Mouse (Mus musculus): ENCODE results near the gene Ppp1r14c. TPM values are rescaled to one million over a fixed set of nuclear protein-coding genes. Genes with fewer than 3 reads are reported as not detected.
"Not testable (repeated sequence)": the region's sequence is repeated elsewhere in the genome, so short reads cannot be mapped to it uniquely, and the experiment has no call there.

Ppp1r14c gene
- polyA plus RNA-seq, 1 experiment from 2014 or later: 5.1 TPM

DNA sequence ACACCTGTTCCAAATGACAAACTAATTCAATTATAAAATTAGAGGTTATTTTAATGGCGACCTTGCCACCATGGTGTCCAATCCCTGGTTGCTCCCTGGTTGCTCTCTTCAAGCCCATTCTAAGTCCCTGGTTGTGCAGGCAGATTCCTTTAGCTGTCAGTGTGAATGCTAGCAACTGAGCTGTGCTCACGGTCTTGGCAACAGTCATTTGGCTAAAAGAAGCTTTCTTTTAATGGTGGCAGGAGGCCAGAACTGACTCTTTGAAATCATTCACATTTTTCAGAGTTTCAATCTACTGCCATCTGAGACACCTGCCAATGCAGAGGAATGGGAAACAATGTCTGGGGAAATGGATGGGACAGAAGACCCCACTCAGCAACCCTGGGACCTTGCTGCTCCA lies 130.9 kb downstream of the Ppp1r14c start:
- Histone ChIP-seq H3K4me2 (replicated peaks) (no peak overlapping the region), H3K4me3 (no peak overlapping the region), H3K9me3 (no peaks in the 10 kb centered on the region), H3K27me3 (no peaks in the 10 kb centered on the region), H3K36me3 (no peaks in the 10 kb centered on the region), H3K27ac (no peak overlapping the region), H3K9ac (no peak overlapping the region), H3K4me1 (no peaks in the 10 kb centered on the region)
- no peak for ATAC-seq (ENCODE audit: insufficient number of reproducible peaks, insufficient read depth, low FRiP score, low TSS enrichment)
- WGBS: 76% methylated on average over 2 of the region's 2 CpGs

DNA sequence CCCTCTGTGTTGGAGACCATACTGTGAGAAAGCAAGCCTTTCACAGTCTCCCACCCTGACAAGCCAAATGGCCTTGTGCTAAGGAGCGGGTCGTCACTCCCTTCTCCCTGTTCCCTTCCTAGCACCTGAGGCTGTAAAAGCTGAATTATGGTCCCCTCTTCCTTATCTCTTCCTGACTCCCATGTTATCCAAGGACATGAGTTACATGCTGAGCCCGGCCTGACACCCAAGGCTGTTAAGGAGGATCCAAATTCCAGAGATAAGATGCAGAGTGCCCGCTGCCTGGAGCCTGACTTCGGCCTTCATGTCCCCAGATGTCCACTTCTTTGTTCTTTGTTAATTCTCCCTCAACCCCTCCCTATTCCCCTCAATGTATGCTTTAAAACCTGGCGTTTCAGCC lies 135.0 kb downstream of the Ppp1r14c start:
- H3K4me2 ChIP-seq (replicated peaks); ATAC-seq (ENCODE audit: insufficient number of reproducible peaks, insufficient read depth, low FRiP score, low TSS enrichment); H3K9ac ChIP-seq; H3K27me3 ChIP-seq; H3K4me1 ChIP-seq; H3K4me3 ChIP-seq; H3K36me3 ChIP-seq; H3K27ac ChIP-seq; H3K9me3 ChIP-seq: not testable (repeated sequence)
- 96% methylated on average over 6 of the region's 6 CpGs for WGBS

- WGBS: 54% methylated on average over 8 of the region's 8 CpGs
- no peak overlapping the region for H3K4me3 ChIP-seq
- H3K9me3 ChIP-seq: no peaks in the 10 kb centered on the region
- peak overlapping the region; percentile 41 for H3K27ac ChIP-seq
- no peak overlapping the region for H3K4me2 ChIP-seq (replicated peaks)
- H3K27me3 ChIP-seq: no peaks in the 10 kb centered on the region
- peaks cover 10% of the 10 kb centered on the region; the same call in 1 of the 2 replicates for H3K4me1 ChIP-seq
- H3K36me3 ChIP-seq: no peaks in the 10 kb centered on the region
- ATAC-seq (ENCODE audit: insufficient number of reproducible peaks, insufficient read depth, low FRiP score, low TSS enrichment): peak; percentile 82
- H3K9ac ChIP-seq: no peak overlapping the region
Measured at GRCm38 (mm10) chr10:3507484-3508221, 141.8 kb downstream of the Ppp1r14c start.

GRCm38 (mm10) chr10:3508222-3508588 lies 142.3 kb downstream of the Ppp1r14c start:
- Histone ChIP-seq H3K9ac (no peak overlapping the region), H3K4me2 (replicated peaks) (no peak overlapping the region), H3K4me3 (no peak overlapping the region), H3K4me1 (peaks cover 10% of the 10 kb centered on the region; the same call in 1 of the 2 replicates), H3K27ac (peak overlapping the region; percentile 41), H3K36me3 (no peaks in the 10 kb centered on the region), H3K27me3 (no peaks in the 10 kb centered on the region), H3K9me3 (no peaks in the 10 kb centered on the region)
- 55% methylated on average over 2 of the region's 2 CpGs for WGBS
- 0 out of 2 replicates have a peak, but pooled peaks have one; percentile 38 for ATAC-seq (ENCODE audit: insufficient number of reproducible peaks, insufficient read depth, low FRiP score, low TSS enrichment)

- Histone ChIP-seq H3K27me3 (no peaks in the 10 kb centered on the region), H3K27ac (no peak overlapping the region), H3K4me3 (no peak overlapping the region), H3K9ac (no peak overlapping the region), H3K4me2 (replicated peaks) (no peak overlapping the region), H3K36me3 (no peaks in the 10 kb centered on the region), H3K4me1 (peaks cover 10% of the 10 kb centered on the region; the same call in 1 of the 2 replicates), H3K9me3 (no peaks in the 10 kb centered on the region)
- WGBS: 50% methylated on average over 2 of the region's 2 CpGs
- ATAC-seq (ENCODE audit: insufficient number of reproducible peaks, insufficient read depth, low FRiP score, low TSS enrichment): no peak
Measured at GRCm38 (mm10) chr10:3508746-3509145, 142.9 kb downstream of the Ppp1r14c start.

DNA sequence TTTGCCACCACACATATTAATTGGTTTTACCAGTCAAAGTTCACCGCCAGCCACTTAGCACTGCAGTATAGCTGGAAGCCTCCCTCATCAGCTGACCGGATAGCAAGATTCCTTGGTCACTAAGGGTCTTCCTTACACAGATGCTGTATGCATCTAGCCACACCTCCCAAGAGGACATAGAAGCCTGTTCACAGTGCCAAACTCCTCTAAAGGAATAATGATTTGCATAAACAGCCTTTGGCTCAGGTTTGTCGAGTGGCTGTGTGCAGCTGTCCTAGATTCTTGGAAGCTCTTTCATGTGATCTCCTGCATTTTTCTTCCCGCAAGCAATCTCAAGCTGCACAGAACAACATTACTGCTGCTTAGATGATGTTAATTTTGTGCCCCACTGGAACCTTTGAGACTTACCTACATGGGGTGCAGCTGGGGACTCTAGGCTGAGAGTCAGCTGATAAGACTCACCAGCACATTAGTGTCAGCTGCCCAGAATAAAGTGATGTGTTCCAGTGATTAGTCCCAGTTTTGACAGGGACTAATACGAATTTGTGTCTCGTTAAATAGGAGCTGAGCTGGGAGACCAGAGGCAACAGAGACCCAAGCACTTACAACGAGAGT lies 143.9 kb downstream of the Ppp1r14c start:
- Histone ChIP-seq H3K4me1 (peaks cover 10% of the 10 kb centered on the region; the same call in 1 of the 2 replicates), H3K9ac (no peak overlapping the region), H3K27ac (no peak overlapping the region), H3K27me3 (no peaks in the 10 kb centered on the region), H3K9me3 (no peaks in the 10 kb centered on the region), H3K36me3 (no peaks in the 10 kb centered on the region), H3K4me2 (replicated peaks) (no peak overlapping the region), H3K4me3 (no peak overlapping the region)
- WGBS: 68% methylated on average over 7 of the region's 7 CpGs
- ATAC-seq (ENCODE audit: insufficient number of reproducible peaks, insufficient read depth, low FRiP score, low TSS enrichment): no peak

DNA sequence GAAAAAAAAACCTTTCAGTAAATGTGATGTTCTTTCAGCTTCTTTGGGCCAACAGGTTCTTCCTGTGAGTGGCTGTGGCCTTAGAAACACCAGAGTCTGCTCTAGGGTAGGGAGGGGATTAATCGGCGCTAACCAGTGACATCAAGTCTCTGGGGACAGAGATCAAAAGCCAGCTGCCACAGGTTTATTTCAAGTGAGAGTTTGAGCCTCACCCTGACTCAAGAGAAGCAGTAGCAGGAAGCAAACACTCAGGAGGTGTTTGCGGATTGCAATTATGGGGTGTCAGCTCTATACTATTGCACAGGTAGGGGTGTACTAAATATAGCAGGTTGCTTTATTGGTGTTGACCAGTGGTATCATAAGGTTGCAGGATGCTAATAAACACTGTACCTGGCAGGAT lies 144.6 kb downstream of the Ppp1r14c start:
- H3K27ac ChIP-seq: no peak overlapping the region
- peaks cover 10% of the 10 kb centered on the region; the same call in 1 of the 2 replicates for H3K4me1 ChIP-seq
- ATAC-seq (ENCODE audit: insufficient number of reproducible peaks, insufficient read depth, low FRiP score, low TSS enrichment): no peak
- no peaks in the 10 kb centered on the region for H3K9me3 ChIP-seq
- no peak overlapping the region for H3K4me3 ChIP-seq
- no peaks in the 10 kb centered on the region for H3K36me3 ChIP-seq
- WGBS: 61% methylated on average over 3 of the region's 3 CpGs
- no peak overlapping the region for H3K9ac ChIP-seq
- H3K27me3 ChIP-seq: no peaks in the 10 kb centered on the region
- H3K4me2 ChIP-seq (replicated peaks): no peak overlapping the region

DNA sequence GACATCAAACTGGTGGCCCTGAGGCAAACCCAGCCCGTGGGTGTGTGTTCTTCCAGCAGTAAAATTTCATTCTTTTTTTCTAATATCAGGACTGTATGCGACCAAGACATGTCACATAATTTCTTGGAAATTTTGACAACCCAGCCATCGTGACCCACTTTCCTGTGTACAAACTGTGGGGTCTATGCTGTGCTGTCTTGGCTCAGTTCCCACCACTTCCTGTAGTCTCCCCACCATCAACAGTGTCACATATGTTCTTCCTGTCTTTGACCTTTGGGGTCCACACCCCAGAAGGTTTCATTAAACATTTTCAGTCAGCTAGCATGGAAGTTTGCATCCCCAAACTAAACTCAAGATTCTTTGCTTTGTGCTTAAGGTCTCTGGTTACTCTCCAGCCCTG lies 145.5 kb downstream of the Ppp1r14c start:
- ATAC-seq (ENCODE audit: insufficient number of reproducible peaks, insufficient read depth, low FRiP score, low TSS enrichment): no peak
- no peaks in the 10 kb centered on the region for H3K9me3 ChIP-seq
- no peaks in the 10 kb centered on the region for H3K27me3 ChIP-seq
- H3K36me3 ChIP-seq: no peaks in the 10 kb centered on the region
- no peak overlapping the region for H3K4me2 ChIP-seq (replicated peaks)
- no peak overlapping the region for H3K27ac ChIP-seq
- 61% methylated on average over 3 of the region's 3 CpGs for WGBS
- H3K4me3 ChIP-seq: no peak overlapping the region
- H3K9ac ChIP-seq: no peak overlapping the region
- H3K4me1 ChIP-seq: peaks cover 10% of the 10 kb centered on the region; the same call in 1 of the 2 replicates

DNA sequence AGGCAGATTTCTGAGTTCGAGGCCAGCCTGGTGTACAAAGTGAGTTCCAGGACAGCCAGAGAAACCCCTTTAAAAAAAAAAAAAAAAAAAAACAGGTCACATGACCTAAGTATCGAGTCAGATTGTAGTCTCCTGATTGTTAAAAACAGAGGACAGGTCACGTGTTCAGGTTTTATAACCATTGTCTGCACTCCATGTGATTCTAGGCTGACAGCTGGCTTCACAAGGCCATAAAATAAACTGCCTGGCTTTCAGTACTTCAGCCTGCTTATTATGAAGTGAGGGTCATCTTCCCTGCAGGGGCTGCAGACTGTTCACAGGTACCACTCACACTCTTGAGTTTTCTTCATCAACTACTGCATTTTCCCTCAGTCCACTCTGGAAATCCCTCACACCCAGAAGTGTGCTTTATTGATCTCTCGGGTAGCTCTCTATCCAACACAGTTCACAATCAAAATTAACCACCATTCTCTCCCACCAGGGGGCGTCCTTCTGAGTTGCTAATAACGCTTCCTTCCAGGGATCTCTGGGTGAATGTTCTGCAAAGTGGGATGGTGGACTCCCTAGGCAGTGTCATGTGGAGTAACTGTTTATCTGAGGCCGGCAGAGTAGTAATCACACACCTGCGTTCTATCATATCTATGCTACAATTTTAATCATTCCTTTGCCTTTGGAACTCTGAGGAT lies 146.9 kb downstream of the Ppp1r14c start:
- Histone ChIP-seq H3K4me2 (replicated peaks) (no peak overlapping the region), H3K36me3 (no peaks in the 10 kb centered on the region), H3K4me1 (peaks cover 9% of the 10 kb centered on the region; the same call in 1 of the 2 replicates), H3K9me3 (no peaks in the 10 kb centered on the region), H3K9ac (no peak overlapping the region), H3K27me3 (no peaks in the 10 kb centered on the region), H3K4me3 (no peak overlapping the region), H3K27ac (no peak overlapping the region)
- ATAC-seq (ENCODE audit: insufficient number of reproducible peaks, insufficient read depth, low FRiP score, low TSS enrichment): no peak
- 67% methylated on average over 8 of the region's 8 CpGs for WGBS

DNA sequence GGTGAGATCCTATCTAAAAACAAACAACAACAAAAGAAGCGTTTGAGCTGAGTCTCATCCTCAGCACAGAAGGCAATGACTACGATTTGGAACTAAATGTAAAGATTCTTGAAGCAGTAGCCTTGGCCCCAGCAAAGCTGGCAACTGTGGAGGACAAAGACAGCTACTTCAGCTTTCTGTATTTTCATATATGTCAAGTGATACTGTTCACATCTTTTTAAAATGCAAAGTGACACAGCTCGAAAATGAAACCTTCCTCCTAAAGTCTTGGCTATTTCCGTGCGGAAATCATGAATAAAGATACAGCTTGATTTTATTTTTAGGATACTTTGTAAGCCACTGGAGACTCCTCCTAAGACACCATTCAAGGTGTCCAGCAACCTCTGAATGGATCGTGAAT lies 148.1 kb downstream of the Ppp1r14c start:
- Histone ChIP-seq H3K4me1 (0 out of 2 replicates have a peak, but pooled peaks cover 3% of the 10 kb centered on the region), H3K9me3 (no peaks in the 10 kb centered on the region), H3K4me3 (no peak overlapping the region), H3K4me2 (replicated peaks) (no peak overlapping the region), H3K9ac (no peak overlapping the region), H3K27ac (no peak overlapping the region), H3K36me3 (no peaks in the 10 kb centered on the region), H3K27me3 (no peaks in the 10 kb centered on the region)
- ATAC-seq (ENCODE audit: insufficient number of reproducible peaks, insufficient read depth, low FRiP score, low TSS enrichment): no peak
- WGBS: 65% methylated on average over 6 of the region's 6 CpGs

Data from embryonic facial prominence, embryonic 12.5 days (tissue).